20 mouse cellular contexts compared by ENCODE assay signal in the genomic region with DNA sequence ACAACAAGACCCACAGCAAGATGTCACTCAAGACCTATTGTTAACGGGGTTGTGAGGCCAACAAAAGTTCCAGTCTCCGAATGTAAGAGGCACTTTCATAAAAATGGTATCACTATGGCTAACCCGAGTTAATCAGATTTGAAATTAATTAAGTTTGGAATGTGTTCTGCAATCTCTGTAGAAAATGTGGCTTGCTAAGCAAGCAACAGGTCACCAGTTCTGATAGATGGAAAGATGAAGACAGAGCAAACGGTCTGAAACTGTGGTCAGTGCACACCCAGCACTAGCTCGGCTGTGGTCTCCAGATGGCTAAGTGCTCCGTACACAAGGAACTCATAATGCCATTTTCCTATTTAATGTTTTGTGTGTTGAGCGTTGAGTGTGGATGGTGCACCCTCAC. TPM values are rescaled to one million over a fixed set of nuclear protein-coding genes. Genes with fewer than 3 reads are reported as not detected.
DNase-seq lines count a peak whose midpoint lies in the region; ATAC-seq and TF ChIP-seq lines count a peak whose summit lies in the region.
"Had no signal": no experiment of that assay in that cellular context is flagged by ENCODE, and none has a peak within 500 bp of the region (broad histone marks: within the 10 kb centered on the region; RNA-seq: fewer than 3 reads in every experiment).

No protein-coding gene starts in this region.

- WGBS in heart, embryonic 15.5 days, result 80% methylated on average over 7 of the region's 7 CpGs
- WGBS in kidney, embryonic 14.5 days, result 68% methylated on average over 7 of the region's 7 CpGs
- 36% methylated on average over 7 of the region's 7 CpGs for WGBS in liver, adult 2 months
- WGBS in liver, embryonic 15.5 days (ENCODE audit: insufficient replicate concordance), result 53% methylated on average over 7 of the region's 7 CpGs
- WGBS in hindbrain, embryonic 13.5 days, result 82% methylated on average over 7 of the region's 7 CpGs

- peaks cover 35% of the 10 kb centered on the region for H3K79me2 ChIP-seq in liver, adult 2 months (ENCODE audit: control insufficient read depth, insufficient read depth, low read length)

- H3K4me3 ChIP-seq in heart, embryonic 15.5 days, result no peak overlapping the region
- H3K4me3 ChIP-seq in kidney, embryonic 14.5 days (ENCODE audit: low read length), result no peak overlapping the region
- no peak overlapping the region for H3K4me3 ChIP-seq in liver, adult 2 months (ENCODE audit: insufficient read depth, low read depth, low read length)
- no peak overlapping the region for H3K4me3 ChIP-seq in liver, embryonic 15.5 days (replicated peaks)
- no peak overlapping the region for H3K4me3 ChIP-seq in hindbrain, embryonic 13.5 days
- H3K4me3 ChIP-seq: embryonic facial prominence, embryonic 13.5 days; forebrain, embryonic 12.5 days; heart, embryonic 12.5 days; hindbrain, embryonic 10.5 days; hindbrain, embryonic 15.5 days had no signal

- no peak for DNase-seq in heart, adult 18-20 months
- DNase-seq in kidney, adult 8-10 months, result no peak
- no peak for DNase-seq in liver, adult 2 months (ENCODE audit: extremely low read depth, low read depth, low spot score)
- DNase-seq in liver, result no peak
- DNase-seq: adrenal gland, adult 2 months; adrenal gland, postnatal 25 days; cerebellum, adult 18-20 months; cerebellum, adult 9-11 months; cerebellum, postnatal 36 days; gastrocnemius, postnatal 10 days had no signal

- H3K9me3 ChIP-seq in heart, embryonic 15.5 days (replicated peaks), result no peaks in the 10 kb centered on the region
- peaks cover 6% of the 10 kb centered on the region; the same call in 1 of the 2 replicates for H3K9me3 ChIP-seq in kidney, embryonic 14.5 days (ENCODE audit: control insufficient read depth, low read length)
- H3K9me3 ChIP-seq in liver, embryonic 15.5 days (replicated peaks), result no peaks in the 10 kb centered on the region
- H3K9me3 ChIP-seq in hindbrain, embryonic 13.5 days, result peaks cover 3% of the 10 kb centered on the region; the same call in 1 of the 2 replicates
- H3K9me3 ChIP-seq: embryonic facial prominence, embryonic 13.5 days; forebrain, embryonic 12.5 days; hindbrain, embryonic 15.5 days had no signal

- no peak overlapping the region for H3K9ac ChIP-seq in heart, embryonic 15.5 days
- no peak overlapping the region for H3K9ac ChIP-seq in kidney, embryonic 14.5 days (ENCODE audit: low read depth, low read length)
- H3K9ac ChIP-seq in liver, adult 2 months (ENCODE audit: low read depth, low read length), result no peak overlapping the region
- H3K9ac ChIP-seq in liver, embryonic 15.5 days, result no peak overlapping the region
- no peak overlapping the region for H3K9ac ChIP-seq in hindbrain, embryonic 13.5 days
- H3K9ac ChIP-seq: embryonic facial prominence, embryonic 13.5 days; forebrain, embryonic 12.5 days; heart, embryonic 12.5 days; hindbrain, embryonic 15.5 days had no signal

- H3K36me3 ChIP-seq in heart, embryonic 15.5 days, result peaks cover 12% of the 10 kb centered on the region; the same call in 1 of the 2 replicates
- no peaks in the 10 kb centered on the region for H3K36me3 ChIP-seq in kidney, embryonic 14.5 days (ENCODE audit: control insufficient read depth, insufficient read depth, low read length)
- H3K36me3 ChIP-seq in liver, adult 2 months (ENCODE audit: control insufficient read depth, insufficient read depth, low read length), result no peaks in the 10 kb centered on the region
- H3K36me3 ChIP-seq in liver, embryonic 15.5 days (replicated peaks), result no peaks in the 10 kb centered on the region; the same call in none of the 2 replicates
- H3K36me3 ChIP-seq in hindbrain, embryonic 13.5 days, result no peaks in the 10 kb centered on the region
- H3K36me3 ChIP-seq: embryonic facial prominence, embryonic 13.5 days; forebrain, embryonic 12.5 days; hindbrain, embryonic 10.5 days; hindbrain, embryonic 15.5 days had no signal

- no peak overlapping the region for H3K4me2 ChIP-seq in heart, embryonic 15.5 days
- no peak overlapping the region for H3K4me2 ChIP-seq in kidney, embryonic 14.5 days (replicated peaks; ENCODE audit: low read depth, low read length)
- H3K4me2 ChIP-seq in liver, embryonic 15.5 days, result no peak overlapping the region
- H3K4me2 ChIP-seq in hindbrain, embryonic 13.5 days, result no peak overlapping the region
- H3K4me2 ChIP-seq: embryonic facial prominence, embryonic 13.5 days; forebrain, embryonic 12.5 days; heart, embryonic 12.5 days; hindbrain, embryonic 15.5 days had no signal

- no peaks in the 10 kb centered on the region for H3K27me3 ChIP-seq in heart, embryonic 15.5 days
- no peaks in the 10 kb centered on the region; the same call in 1 of the 2 replicates for H3K27me3 ChIP-seq in kidney, embryonic 14.5 days (ENCODE audit: control insufficient read depth, insufficient read depth, low read length)
- H3K27me3 ChIP-seq in liver, adult 2 months (ENCODE audit: control insufficient read depth, insufficient read depth, low read length), result no peaks in the 10 kb centered on the region
- peaks cover 30% of the 10 kb centered on the region for H3K27me3 ChIP-seq in liver, embryonic 15.5 days
- peaks cover 43% of the 10 kb centered on the region for H3K27me3 ChIP-seq in hindbrain, embryonic 13.5 days

- 0 out of 2 replicates have a peak overlapping the region, but pooled peaks have one; percentile 13 for H3K27ac ChIP-seq in heart, embryonic 15.5 days
- H3K27ac ChIP-seq in kidney, embryonic 14.5 days (ENCODE audit: low read depth, low read length), result peak overlapping the region; percentile 83; the same call in 1 of the 2 replicates
- peak overlapping the region; percentile 93 for H3K27ac ChIP-seq in liver, adult 2 months (replicated peaks; ENCODE audit: insufficient read depth, low read depth, low read length)
- H3K27ac ChIP-seq in liver, embryonic 15.5 days (replicated peaks), result peak overlapping the region; percentile 55
- H3K27ac ChIP-seq in hindbrain, embryonic 13.5 days, result no peak overlapping the region
- H3K27ac ChIP-seq: embryonic facial prominence, embryonic 13.5 days; forebrain, embryonic 12.5 days; hindbrain, embryonic 10.5 days; hindbrain, embryonic 15.5 days had no signal

- TF ChIP-seq CTCF in liver, adult 2 months (IDR thresholded peaks at IDR 0.05; ENCODE audit: low read depth, low read length), result no peak

- TF ChIP-seq POLR2A in liver, adult 2 months (IDR thresholded peaks at IDR 0.05; ENCODE audit: extremely low read depth, insufficient read depth, low read length), result no peak

- H3K4me1 ChIP-seq in heart, embryonic 15.5 days (replicated peaks), result peaks cover 42% of the 10 kb centered on the region
- H3K4me1 ChIP-seq in kidney, embryonic 14.5 days (ENCODE audit: control insufficient read depth, insufficient read depth, low read length), result peaks cover 21% of the 10 kb centered on the region
- H3K4me1 ChIP-seq in liver, adult 2 months (ENCODE audit: control insufficient read depth, insufficient read depth, low read length), result peaks cover 26% of the 10 kb centered on the region
- peaks cover 16% of the 10 kb centered on the region for H3K4me1 ChIP-seq in liver, embryonic 15.5 days (replicated peaks)
- H3K4me1 ChIP-seq in hindbrain, embryonic 13.5 days (replicated peaks), result peaks cover 5% of the 10 kb centered on the region
- H3K4me1 ChIP-seq: hindbrain, embryonic 15.5 days had no signal

- no peak for ATAC-seq in heart, embryonic 15.5 days (replicated peaks; ENCODE audit: insufficient number of reproducible peaks, insufficient read depth, low FRiP score, low read depth)
- ATAC-seq in kidney, embryonic 14.5 days (ENCODE audit: low FRiP score, low TSS enrichment), result no peak
- no peak for ATAC-seq in liver, embryonic 15.5 days (ENCODE audit: insufficient read depth)
- ATAC-seq in hindbrain, embryonic 13.5 days (ENCODE audit: low FRiP score), result no peak
- ATAC-seq: forebrain, embryonic 16.5 days had no signal

RNA-seq across cellular contexts. Expression of gene Rab20, which starts 7.8 kb away (rescaled TPM):
- polyA plus RNA-seq in heart, embryonic 15.5 days (2015; fragmentation: Nextera tagmentation; extraction: Ambion mirVana), result 36.1 and 37.2 TPM in 2 replicates
- total RNA-seq in heart, adult 18-20 months (2021), result 10 to 100 TPM; 17.4 to 20.5 TPM
- polyA plus RNA-seq in kidney, embryonic 14.5 days (2014; fragmentation: Nextera tagmentation; extraction: Ambion mirVana), result 19.5 TPM in 2 replicates
- 15.9 and 19.7 TPM in 2 replicates for total RNA-seq in liver, adult 2 months (2014; rRNA removed)
- polyA plus RNA-seq in liver, adult 2 months (2012; rRNA removed), result 21.2 and 23.0 TPM in 2 replicates
- polyA plus RNA-seq in liver, embryonic 15.5 days (2015; fragmentation: Nextera tagmentation; extraction: Ambion mirVana), result 5.8 and 6.9 TPM in 2 replicates
- polyA plus RNA-seq in hindbrain, embryonic 13.5 days (2015; fragmentation: Nextera tagmentation; extraction: Ambion mirVana), result 1.1 and 1.8 TPM in 2 replicates

RNA-seq across cellular contexts. Expression of gene Naxd, which starts 26.6 kb away (rescaled TPM):
- 70.0 and 94.5 TPM in 2 replicates for polyA plus RNA-seq in heart, embryonic 15.5 days (2015; fragmentation: Nextera tagmentation; extraction: Ambion mirVana)
- total RNA-seq in heart, adult 18-20 months (2021), result 10 to 100 TPM; 30.1 to 34.4 TPM
- polyA plus RNA-seq in kidney, embryonic 14.5 days (2014; fragmentation: Nextera tagmentation; extraction: Ambion mirVana), result 116 TPM in 2 replicates
- 84.7 and 94.8 TPM in 2 replicates for total RNA-seq in liver, adult 2 months (2014; rRNA removed)
- polyA plus RNA-seq in liver, adult 2 months (2012; rRNA removed), result 110 and 112 TPM in 2 replicates
- polyA plus RNA-seq in liver, embryonic 15.5 days (2015; fragmentation: Nextera tagmentation; extraction: Ambion mirVana), result 37.1 and 40.1 TPM in 2 replicates
- polyA plus RNA-seq in hindbrain, embryonic 13.5 days (2015; fragmentation: Nextera tagmentation; extraction: Ambion mirVana), result 153 and 161 TPM in 2 replicates
